In the genomic region with DNA sequence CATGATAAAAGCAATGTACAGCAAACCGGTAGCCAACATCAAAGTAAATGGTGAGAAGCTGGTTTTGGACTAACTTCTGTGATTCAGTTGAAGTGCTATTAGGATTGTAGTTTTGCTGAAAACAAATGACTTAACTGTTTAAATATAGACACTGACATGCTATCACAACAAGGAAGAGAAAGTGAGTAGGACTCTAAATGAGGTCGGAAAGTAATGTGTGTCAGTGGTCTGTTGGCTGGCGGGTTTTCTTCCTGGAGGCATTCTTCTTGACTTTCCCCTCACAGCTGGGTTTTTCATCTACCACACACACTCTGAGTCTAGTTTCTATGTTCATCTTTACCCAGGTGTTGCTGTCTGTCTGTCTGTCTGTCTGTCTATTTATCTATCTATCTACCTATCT, we compare ENCODE assay signal across 16 mouse cellular contexts.
DNase-seq lines count a peak whose midpoint lies in the region; TF ChIP-seq lines count a peak whose summit lies in the region.
"Had no signal": no experiment of that assay in that cellular context is flagged by ENCODE, and none has a peak within 500 bp of the region (broad histone marks: within the 10 kb centered on the region; RNA-seq: fewer than 3 reads in every experiment).

No protein-coding gene starts in this region.

- in situ Hi-C loops in CH12.LX (cut with MboI; ENCODE audit: low pct_ligation_motif_present, low pct_unique_long_range_greater_than_20kb, low sequenced_read_pairs): no loop called here

- peak; percentile 59 for DNase-seq in CH12.LX (ENCODE audit: extremely low read depth)
- DNase-seq in gastrocnemius, adult 2 months: no peak
- DNase-seq: adrenal gland, adult 2 months; adrenal gland, adult 8-10 months; adrenal gland, postnatal 10 days; adrenal gland, postnatal 14 days; adrenal gland, postnatal 25 days; adrenal gland, postnatal 36 days; B cell, adult 2 months; cerebellum, adult 11 months; cerebellum, adult 11-12 months; cerebellum, adult 18-20 months; cerebellum, adult 2 months; cerebellum, adult 8-10 months had no signal

- TF ChIP-seq RAD21 in CH12.LX (IDR thresholded peaks at IDR 0.05; ENCODE audit: low read depth, low read length): no peak

- H3K4me1 ChIP-seq in CH12.LX (ENCODE audit: control insufficient read depth in 1 of 2, insufficient read depth in 2 of 2): peaks cover 0 to 19% of the 10 kb centered on the region in 2 experiments; a peak in 2 of 4 replicates

- intact Hi-C loops in gastrocnemius, adult 2 months (cut with DNase I): no loop called here

- no peak overlapping the region for H3K4me3 ChIP-seq in CH12.LX (replicated peaks in 1 of 3; ENCODE audit: low read depth in 2 of 3, low read length in 2 of 3, poor library complexity in 1 of 3)
- H3K4me3 ChIP-seq in gastrocnemius, adult 2 months: no peak overlapping the region

- dilution Hi-C loops in CH12.LX (cut with MboI; ENCODE audit: extremely low pct_ligation_motif_present, extremely low pct_unique_long_range_greater_than_20kb, low sequenced_read_pairs): no loop called here

- no peak for TF ChIP-seq CTCF in CH12.LX (conservative IDR thresholded peaks at IDR 0.05 in 1 of 2, IDR thresholded peaks at IDR 0.05 in 1 of 2; ENCODE audit: low read depth in 2 of 2, low read length in 2 of 2)
- no peak for TF ChIP-seq CTCF in gastrocnemius, adult 2 months (IDR thresholded peaks at IDR 0.05)

- peak overlapping the region; percentile 21; the same call in 1 of the 2 replicates for H3K4me2 ChIP-seq in CH12.LX (ENCODE audit: insufficient read depth, low read depth, poor library complexity, severe bottlenecking)

- H3K27me3 ChIP-seq in CH12.LX (replicated peaks): no peaks in the 10 kb centered on the region
- H3K27me3 ChIP-seq: Patski had no signal

- no peaks in the 10 kb centered on the region for H3K79me2 ChIP-seq in CH12.LX (replicated peaks; ENCODE audit: control insufficient read depth, extremely low read depth, insufficient read depth, poor library complexity, severe bottlenecking)

- H3K9me3 ChIP-seq in CH12.LX (replicated peaks; ENCODE audit: low read length): no peaks in the 10 kb centered on the region
- H3K9me3 ChIP-seq: G1E had no signal

- H3K9ac ChIP-seq in CH12.LX (ENCODE audit: insufficient read depth, low read depth): no peak overlapping the region

- no peak for TF ChIP-seq POLR2A in CH12.LX (IDR thresholded peaks at IDR 0.05; ENCODE audit: low read depth, low read length)

- no peak overlapping the region for H3K27ac ChIP-seq in CH12.LX (ENCODE audit: insufficient read depth, low read depth)
- no peak overlapping the region for H3K27ac ChIP-seq in gastrocnemius, adult 2 months

- no peaks in the 10 kb centered on the region for H3K36me3 ChIP-seq in CH12.LX (replicated peaks in 1 of 2; ENCODE audit: control insufficient read depth in 1 of 2, insufficient read depth in 1 of 2, low read length in 1 of 2)
- H3K36me3 ChIP-seq: G1E had no signal

- peak; percentile 74 for TF ChIP-seq EP300 in CH12.LX (IDR thresholded peaks at IDR 0.05; ENCODE audit: low read length)

TF ChIP-seq in CH12.LX, 34 proteins besides CTCF, POLR2A, EP300 and RAD21:
- TF ChIP-seq MYC (IDR thresholded peaks at IDR 0.05; ENCODE audit: low read depth, low read length): no peak
- peak; percentile 77 for TF ChIP-seq ETS1 (conservative IDR thresholded peaks at IDR 0.05; ENCODE audit: low read depth, low read length)
- TF ChIP-seq BHLHE40 (IDR thresholded peaks at IDR 0.05; ENCODE audit: low read depth, low read length): peak; percentile 44; the same call in 1 of the 2 replicates
- 0 out of 2 replicates have a peak, but pooled peaks have one; percentile 31 for TF ChIP-seq JUND (conservative IDR thresholded peaks at IDR 0.05; ENCODE audit: low read depth, low read length)
- peak; percentile 52; the same call in 1 of the 2 replicates for TF ChIP-seq IRF4 (IDR thresholded peaks at IDR 0.05; ENCODE audit: low read depth, low read length)
- peak; percentile 60; the same call in 1 of the 2 replicates for TF ChIP-seq TCF12 (IDR thresholded peaks at IDR 0.05; ENCODE audit: low read depth, low read length)
- no peak for TF ChIP-seq SIN3A (IDR thresholded peaks at IDR 0.05; ENCODE audit: low read length)
- no peak for TF ChIP-seq CHD1 (IDR thresholded peaks at IDR 0.05; ENCODE audit: low read depth, low read length)
- TF ChIP-seq MAFK (IDR thresholded peaks at IDR 0.05; ENCODE audit: insufficient replicate concordance, low read length): no peak
- peak; percentile 61; the same call in 1 of the 2 replicates for TF ChIP-seq JUN (IDR thresholded peaks at IDR 0.05; ENCODE audit: insufficient read depth, low read depth, low read length)
- peak; percentile 92 for TF ChIP-seq MEF2A (IDR thresholded peaks at IDR 0.05; ENCODE audit: borderline replicate concordance, low read depth, low read length)
TF ChIP-seq in CH12.LX: peak in this region for 7.
